Mouse (Mus musculus): ENCODE data around the gene Alox8. TPM values are rescaled to one million over a fixed set of nuclear protein-coding genes. Genes with fewer than 3 reads are reported as not detected.
A peak's percentile ranks its signal among the peaks of the same experiment; 100 is the strongest.

Alox8 gene
- total RNA-seq, 2 experiments from 2014 or later = 1.5 to 1.8 TPM

DNA sequence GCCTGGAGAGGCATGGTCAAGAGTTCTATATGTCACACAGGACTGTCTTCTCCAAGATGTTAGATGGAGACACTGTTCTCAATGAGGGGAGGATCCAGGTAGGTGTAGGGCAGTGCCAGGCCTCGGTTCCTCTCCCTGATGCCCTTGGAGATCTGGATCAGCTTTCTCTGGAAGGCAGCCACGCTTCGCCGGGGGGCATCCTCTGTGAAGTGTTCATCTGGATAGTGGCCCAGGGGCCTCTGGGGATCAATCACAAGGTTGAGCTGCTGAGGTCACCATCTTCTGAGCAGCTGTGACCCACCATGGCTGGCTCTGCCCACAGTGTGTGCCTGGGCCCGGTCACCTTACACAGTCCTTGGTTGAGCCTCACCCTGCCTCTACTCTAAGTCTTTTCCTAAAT lies 12.6 kb downstream of the Alox8 start:
- ATAC-seq (ENCODE audit: poor library complexity, severe bottlenecking) = no peak

- no peak for ATAC-seq (ENCODE audit: poor library complexity, severe bottlenecking)
These were observed 17.5 kb downstream of the Alox8 start for GRCm38 (mm10) chr11:69180120-69180519.

DNA sequence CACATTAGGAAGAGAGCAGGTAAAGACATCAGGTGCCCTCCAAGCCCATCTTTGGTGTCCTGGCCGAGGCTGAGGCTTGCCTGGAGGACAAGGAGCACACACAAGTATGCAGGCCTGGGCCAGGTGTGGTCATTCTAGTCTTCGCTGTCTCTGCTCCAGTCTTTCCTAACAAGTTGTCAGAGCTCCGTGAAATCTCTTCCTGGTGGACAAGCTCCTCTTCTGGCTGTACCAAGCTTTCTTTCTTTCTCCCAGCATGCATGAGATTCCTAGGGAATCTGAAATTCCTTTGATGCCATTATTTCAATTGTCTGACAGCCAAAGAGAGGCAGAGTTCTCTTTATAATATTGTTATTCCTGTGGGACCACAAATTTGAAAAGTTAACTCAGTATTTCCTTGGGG lies 18.1 kb downstream of the Alox8 start:
- ATAC-seq (ENCODE audit: poor library complexity, severe bottlenecking) = no peak

DNA sequence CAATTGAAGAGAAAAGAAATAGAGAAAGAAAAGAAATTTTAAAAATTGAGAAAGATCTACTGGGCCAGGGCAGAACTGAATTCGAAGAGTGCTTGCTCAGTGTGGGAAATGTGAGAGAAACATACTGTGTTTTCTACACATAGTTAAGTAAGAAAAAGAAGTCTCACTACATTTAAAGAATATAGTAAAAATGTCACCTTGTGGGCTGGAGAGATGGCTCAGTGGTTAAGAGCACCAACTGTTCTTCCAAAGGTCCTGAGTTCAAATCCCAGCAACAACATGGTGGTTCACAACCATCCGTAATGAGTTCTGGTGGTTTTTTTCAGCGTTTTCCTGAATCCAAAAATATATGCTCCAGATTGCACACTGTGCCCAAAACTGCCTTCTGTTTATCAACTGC lies 19.1 kb downstream of the Alox8 start:
- ATAC-seq (ENCODE audit: poor library complexity, severe bottlenecking) = no peak

DNA sequence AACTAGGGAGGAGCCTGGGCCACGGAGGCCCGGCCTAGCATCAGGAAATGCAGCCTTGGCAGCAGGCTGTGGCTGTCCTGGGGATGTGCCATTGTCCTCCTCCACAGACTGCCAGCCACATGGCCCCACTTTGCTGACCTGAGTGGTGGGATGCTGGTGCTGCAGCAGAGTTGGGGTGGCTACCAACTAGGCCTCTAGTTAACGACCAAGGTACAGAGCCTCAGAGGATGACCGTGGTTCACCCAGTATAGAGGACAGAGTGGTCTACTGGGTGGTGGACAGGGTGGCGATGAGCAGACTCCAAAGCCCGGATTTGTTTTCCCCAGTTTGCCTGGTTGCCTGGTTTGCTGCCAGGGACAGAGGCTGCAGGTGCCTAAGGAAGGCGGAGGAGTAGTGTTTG lies 22.9 kb downstream of the Alox8 start:
- no peak for ATAC-seq (ENCODE audit: poor library complexity, severe bottlenecking)

- ATAC-seq (ENCODE audit: poor library complexity, severe bottlenecking) = no peak
These were observed 25.0 kb downstream of the Alox8 start for GRCm38 (mm10) chr11:69172606-69173005.

DNA sequence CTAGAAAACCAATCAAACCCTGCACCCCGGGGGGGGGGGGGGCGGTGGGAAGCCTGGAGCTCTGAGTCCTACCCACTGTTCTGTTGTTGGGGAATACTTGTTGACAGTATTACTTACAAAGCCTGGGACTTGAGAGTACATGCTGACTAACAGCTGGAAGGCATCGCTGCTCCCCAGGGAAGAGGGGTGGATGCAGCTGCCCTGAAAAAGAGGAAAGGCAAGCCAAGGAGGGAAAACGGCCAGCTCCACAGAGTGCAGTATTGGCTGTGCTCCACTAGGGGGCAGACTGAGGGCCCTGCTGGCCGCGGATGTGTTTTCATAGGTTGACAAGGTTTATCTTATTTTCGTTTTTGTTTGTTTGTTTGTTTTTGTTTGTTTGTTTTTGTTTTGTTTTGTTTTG lies 26.0 kb downstream of the Alox8 start:
- peak; percentile 56; the same call in 1 of the 2 replicates for ATAC-seq (ENCODE audit: poor library complexity, severe bottlenecking)

- ATAC-seq (ENCODE audit: poor library complexity, severe bottlenecking) = no peak
These were observed 28.3 kb downstream of the Alox8 start for GRCm38 (mm10) chr11:69169313-69169712.

DNA sequence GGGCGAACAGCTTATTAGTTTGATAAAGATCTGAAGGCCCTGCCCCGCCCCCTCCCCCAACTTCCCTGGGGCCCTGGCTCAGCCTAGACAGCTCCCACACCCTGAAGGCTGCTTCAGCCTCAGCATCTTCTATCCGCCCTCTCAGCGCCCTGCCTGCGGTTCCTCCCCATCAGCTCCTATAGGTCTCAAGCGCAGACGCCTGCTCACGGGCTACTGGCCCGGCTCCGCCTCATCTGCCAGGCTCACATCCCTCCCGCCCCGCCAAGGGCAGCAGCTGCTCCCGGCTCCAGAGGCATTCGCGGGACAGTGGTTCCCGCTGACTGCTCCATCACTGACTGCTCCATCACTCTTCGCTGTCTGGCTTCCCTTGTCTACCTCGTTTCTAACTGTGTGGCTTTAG lies 40.8 kb downstream of the Alox8 start, which contains the start of gene Alox12b:
Gene Alox12b, plus strand, starts transcription at position 190 of the 400 bp plus-strand sequence.
- ATAC-seq (ENCODE audit: poor library complexity, severe bottlenecking) = no peak

DNA sequence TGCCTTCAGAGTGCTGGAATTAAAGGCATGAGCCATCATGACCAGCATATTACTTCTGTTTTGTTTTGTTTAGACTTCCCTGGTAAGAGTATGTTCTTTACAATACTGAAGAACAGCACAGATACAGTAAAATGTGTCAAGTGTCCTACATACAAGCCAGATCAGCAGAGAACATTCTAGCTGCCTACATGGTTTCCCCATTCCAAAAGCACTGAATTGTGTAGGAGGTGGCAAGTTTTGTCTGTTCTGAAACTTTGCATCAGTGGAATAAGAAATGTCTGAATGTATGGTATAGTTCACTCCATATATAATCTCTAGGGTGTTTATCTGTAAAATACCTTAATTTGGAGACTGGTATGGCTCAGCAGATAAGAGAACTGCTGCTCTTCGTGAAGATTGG lies 42.3 kb downstream of the Alox8 start:
- ATAC-seq (ENCODE audit: poor library complexity, severe bottlenecking) = no peak

- ATAC-seq (ENCODE audit: poor library complexity, severe bottlenecking) = no peak
These were observed 43.8 kb downstream of the Alox8 start for GRCm38 (mm10) chr11:69153831-69154230.

- no peak for ATAC-seq (ENCODE audit: poor library complexity, severe bottlenecking)
These were observed 46.6 kb downstream of the Alox8 start for GRCm38 (mm10) chr11:69151004-69151403.

DNA sequence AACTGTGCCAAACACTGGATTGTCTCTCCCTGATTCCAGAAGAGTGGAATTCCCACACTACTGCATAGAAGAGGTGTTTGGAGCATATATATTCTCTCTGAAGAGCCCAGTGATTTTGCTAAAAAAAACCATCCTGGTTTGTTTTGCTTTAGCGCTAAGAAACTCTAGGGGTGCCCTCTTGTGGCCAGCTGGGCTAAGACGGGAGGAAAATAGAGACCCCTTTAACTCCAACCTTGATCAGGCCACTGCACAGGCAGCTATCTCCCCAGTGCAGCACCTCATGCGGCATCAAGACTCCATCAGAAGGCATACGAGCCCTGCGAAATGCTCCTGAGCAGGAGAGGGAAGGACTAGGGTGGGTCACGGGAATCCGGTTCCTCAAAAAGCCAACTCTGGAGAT lies 47.2 kb downstream of the Alox8 start:
- ATAC-seq (ENCODE audit: poor library complexity, severe bottlenecking) = peak; percentile 47; the same call in 1 of the 2 replicates

GRCm38 (mm10) chr11:69149728-69150127 lies 47.9 kb downstream of the Alox8 start:
- no peak for ATAC-seq (ENCODE audit: poor library complexity, severe bottlenecking)

- no peak for ATAC-seq (ENCODE audit: poor library complexity, severe bottlenecking)
These were observed 49.1 kb downstream of the Alox8 start for GRCm38 (mm10) chr11:69148451-69148960.

DNA sequence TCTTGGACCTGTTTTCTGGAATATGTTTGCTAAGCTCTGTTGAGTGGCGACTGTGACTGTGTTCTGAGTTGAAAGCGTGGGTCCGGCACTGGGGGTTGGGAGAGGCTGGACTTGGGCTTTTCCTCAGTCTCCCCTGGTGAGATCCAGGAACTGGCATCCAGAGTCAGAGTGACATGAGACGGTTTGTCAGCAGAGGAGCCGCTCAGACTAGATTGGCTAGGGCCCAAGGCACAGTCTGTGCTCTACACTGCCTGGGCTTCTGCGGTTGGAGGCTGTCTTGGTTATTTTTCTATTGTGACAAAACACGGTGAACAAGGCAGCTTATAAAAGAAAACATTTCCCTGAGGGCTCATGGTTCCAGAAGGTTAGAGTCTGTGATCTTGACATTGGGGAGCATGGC lies 50.1 kb downstream of the Alox8 start:
- ATAC-seq (ENCODE audit: poor library complexity, severe bottlenecking) = no peak

DNA sequence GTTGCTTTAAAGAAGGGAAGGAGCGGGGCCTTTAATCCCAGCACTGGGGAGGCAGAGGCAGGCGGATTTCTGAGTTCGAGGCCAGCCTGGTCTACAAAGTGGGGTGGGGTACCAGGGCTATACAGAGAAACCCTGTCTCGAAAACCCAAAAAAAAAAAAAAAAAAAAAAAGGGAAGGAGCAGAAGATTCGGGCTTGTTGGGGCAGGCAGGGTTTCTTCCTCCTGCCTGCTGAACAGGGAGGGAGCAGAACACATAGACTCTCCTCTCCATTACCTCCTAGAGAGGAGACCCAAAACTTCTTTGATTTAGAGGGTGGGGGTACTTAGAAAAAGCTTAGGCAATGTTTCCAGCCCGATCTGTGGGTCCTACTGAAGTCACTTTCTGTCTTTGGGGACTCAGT lies 62.3 kb downstream of the Alox8 start:
- no peak for ATAC-seq (ENCODE audit: poor library complexity, severe bottlenecking)

DNA sequence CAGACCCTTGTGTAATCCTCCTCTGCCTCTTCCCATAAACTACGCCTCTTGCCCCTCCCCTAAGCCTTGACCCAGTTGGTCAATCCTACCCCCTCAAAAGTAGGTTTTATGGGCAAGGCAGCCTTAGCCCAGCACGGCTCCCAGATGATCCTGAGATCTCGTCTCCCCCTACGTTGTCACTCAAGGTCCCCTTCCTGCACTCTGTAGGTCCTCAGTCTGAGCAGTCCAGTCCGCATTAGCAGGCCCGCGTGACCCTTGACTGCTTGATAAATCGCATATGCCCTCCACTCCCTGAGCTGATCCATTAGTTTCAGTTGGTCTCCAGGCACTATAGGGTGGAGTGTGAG lies 63.0 kb downstream of the Alox8 start:
- no peak for ATAC-seq (ENCODE audit: poor library complexity, severe bottlenecking)

Other genes starting within 250 kb of the Alox8 start
- not detected in 2 replicates for gene Arhgef15, start 240.4 kb downstream of the Alox8 start, total RNA-seq (2015)
- gene Arhgef15, start 240.4 kb downstream of the Alox8 start, total RNA-seq (2017) = 0.07 TPM in 1 of 2 replicates, not detected in the other
- gene Slc25a35, start 229.7 kb downstream of the Alox8 start, total RNA-seq (2015) = 6.6 and 7.9 TPM in 2 replicates
- 1.8 and 2.4 TPM in 2 replicates for gene Slc25a35, start 229.7 kb downstream of the Alox8 start, total RNA-seq (2017)
- gene Rangrf, start 222.7 kb downstream of the Alox8 start, total RNA-seq (2015) = 10.2 and 13.1 TPM in 2 replicates
- 4.7 and 6.8 TPM in 2 replicates for gene Rangrf, start 222.7 kb downstream of the Alox8 start, total RNA-seq (2017)
- 7.3 and 10.3 TPM in 2 replicates for gene Pfas, start 189.4 kb downstream of the Alox8 start, total RNA-seq (2015)
- gene Pfas, start 189.4 kb downstream of the Alox8 start, total RNA-seq (2017) = 7.4 and 10.4 TPM in 2 replicates
- gene Ctc1, start 181.9 kb downstream of the Alox8 start, total RNA-seq (2015) = 28.0 and 34.5 TPM in 2 replicates
- gene Ctc1, start 181.9 kb downstream of the Alox8 start, total RNA-seq (2017) = 15.8 and 20.5 TPM in 2 replicates
- 105 and 116 TPM in 2 replicates for gene Aurkb, start 152.2 kb downstream of the Alox8 start, total RNA-seq (2015)
- 116 and 125 TPM in 2 replicates for gene Aurkb, start 152.2 kb downstream of the Alox8 start, total RNA-seq (2017)
- 18.8 and 20.5 TPM in 2 replicates for gene Borcs6, start 138.1 kb downstream of the Alox8 start, total RNA-seq (2015)
- 17.7 and 20.2 TPM in 2 replicates for gene Borcs6, start 138.1 kb downstream of the Alox8 start, total RNA-seq (2017)
- 13.2 and 15.7 TPM in 2 replicates for gene Tmem107, start 127.0 kb downstream of the Alox8 start, total RNA-seq (2015)
- gene Tmem107, start 127.0 kb downstream of the Alox8 start, total RNA-seq (2017) = 11.4 and 26.6 TPM in 2 replicates
- gene Vamp2, start 109.4 kb downstream of the Alox8 start, total RNA-seq (2015) = 53.9 and 66.6 TPM in 2 replicates
- gene Vamp2, start 109.4 kb downstream of the Alox8 start, total RNA-seq (2017) = 11.2 and 21.8 TPM in 2 replicates
- gene Per1, start 102.6 kb downstream of the Alox8 start, total RNA-seq (2015) = 6.7 and 12.5 TPM in 2 replicates
- gene Per1, start 102.6 kb downstream of the Alox8 start, total RNA-seq (2017) = 7.9 and 8.5 TPM in 2 replicates
- not detected in 2 replicates for gene Hes7, start 77.4 kb downstream of the Alox8 start, total RNA-seq (2015)
- not detected in 2 replicates for gene Hes7, start 77.4 kb downstream of the Alox8 start, total RNA-seq (2017)
- gene 9130213A22Rik, start 75.3 kb downstream of the Alox8 start, total RNA-seq (2015) = not detected in 2 replicates
- not detected in 2 replicates for gene 9130213A22Rik, start 75.3 kb downstream of the Alox8 start, total RNA-seq (2017)
- 0.18 TPM in 1 of 2 replicates, not detected in the other for gene Aloxe3, start 71.9 kb downstream of the Alox8 start, total RNA-seq (2015)
- gene Aloxe3, start 71.9 kb downstream of the Alox8 start, total RNA-seq (2017) = not detected in 2 replicates
- gene Alox12b, start 40.9 kb downstream of the Alox8 start, total RNA-seq (2015) = not detected in 2 replicates
- gene Alox12b, start 40.9 kb downstream of the Alox8 start, total RNA-seq (2017) = not detected in 2 replicates
- 0.16 TPM in 1 of 2 replicates, not detected in the other for gene Gucy2e, start 39.2 kb upstream of the Alox8 start, total RNA-seq (2015)
- 0.07 and 0.33 TPM in 2 replicates for gene Gucy2e, start 39.2 kb upstream of the Alox8 start, total RNA-seq (2017)
- gene Cntrob, start 125.9 kb upstream of the Alox8 start, total RNA-seq (2015) = 15.2 and 28.3 TPM in 2 replicates
- 10.4 and 13.8 TPM in 2 replicates for gene Cntrob, start 125.9 kb upstream of the Alox8 start, total RNA-seq (2017)
- 219 and 269 TPM in 2 replicates for gene Trappc1, start 126.1 kb upstream of the Alox8 start, total RNA-seq (2015)
- 155 and 195 TPM in 2 replicates for gene Trappc1, start 126.1 kb upstream of the Alox8 start, total RNA-seq (2017)
- gene Kcnab3, start 128.4 kb upstream of the Alox8 start, total RNA-seq (2015) = 0.59 and 1.3 TPM in 2 replicates
- gene Kcnab3, start 128.4 kb upstream of the Alox8 start, total RNA-seq (2017) = 0.40 and 1.7 TPM in 2 replicates
- 3.7 and 8.1 TPM in 2 replicates for gene Rnf227, start 142.6 kb upstream of the Alox8 start, total RNA-seq (2015)
- 7.2 and 8.7 TPM in 2 replicates for gene Rnf227, start 142.6 kb upstream of the Alox8 start, total RNA-seq (2017)
- gene Chd3, start 171.6 kb upstream of the Alox8 start, total RNA-seq (2015) = 13.6 and 13.9 TPM in 2 replicates
- 17.1 and 19.8 TPM in 2 replicates for gene Chd3, start 171.6 kb upstream of the Alox8 start, total RNA-seq (2017)
- 90.6 and 105 TPM in 2 replicates for gene Naa38, start 197.6 kb upstream of the Alox8 start, total RNA-seq (2015)
- gene Naa38, start 197.6 kb upstream of the Alox8 start, total RNA-seq (2017) = 147 and 161 TPM in 2 replicates
- 11.6 and 15.3 TPM in 2 replicates for gene Cyb5d1, start 197.8 kb upstream of the Alox8 start, total RNA-seq (2015)
- gene Cyb5d1, start 197.8 kb upstream of the Alox8 start, total RNA-seq (2017) = 24.0 and 28.1 TPM in 2 replicates
- gene Tmem88, start 200.4 kb upstream of the Alox8 start, total RNA-seq (2015) = 0.14 TPM in 1 of 2 replicates, not detected in the other
- 0.18 TPM in 1 of 2 replicates, not detected in the other for gene Tmem88, start 200.4 kb upstream of the Alox8 start, total RNA-seq (2017)
- 27.1 and 29.0 TPM in 2 replicates for gene Kdm6b, start 215.8 kb upstream of the Alox8 start, total RNA-seq (2015)
- gene Kdm6b, start 215.8 kb upstream of the Alox8 start, total RNA-seq (2017) = 5.0 and 6.7 TPM in 2 replicates

Data from megakaryocyte, adult 5-6 weeks (primary cell).